Mouse (Mus musculus) fibroblast of lung, adult 2 months (primary cell): ENCODE measurements at regions not wholly inside any gene's neighbourhood (a gene's known extent, or its start where the extent isn't known, plus 50 kb on each side); places are given as distances from the start of the nearest gene placed in this dataset.

Experiments
- DNase-seq: peaks from one replicate; pipeline ENCODE4 v3.0.0-alpha.2; 2011; ENCODE audit warnings: low read depth

DNA sequence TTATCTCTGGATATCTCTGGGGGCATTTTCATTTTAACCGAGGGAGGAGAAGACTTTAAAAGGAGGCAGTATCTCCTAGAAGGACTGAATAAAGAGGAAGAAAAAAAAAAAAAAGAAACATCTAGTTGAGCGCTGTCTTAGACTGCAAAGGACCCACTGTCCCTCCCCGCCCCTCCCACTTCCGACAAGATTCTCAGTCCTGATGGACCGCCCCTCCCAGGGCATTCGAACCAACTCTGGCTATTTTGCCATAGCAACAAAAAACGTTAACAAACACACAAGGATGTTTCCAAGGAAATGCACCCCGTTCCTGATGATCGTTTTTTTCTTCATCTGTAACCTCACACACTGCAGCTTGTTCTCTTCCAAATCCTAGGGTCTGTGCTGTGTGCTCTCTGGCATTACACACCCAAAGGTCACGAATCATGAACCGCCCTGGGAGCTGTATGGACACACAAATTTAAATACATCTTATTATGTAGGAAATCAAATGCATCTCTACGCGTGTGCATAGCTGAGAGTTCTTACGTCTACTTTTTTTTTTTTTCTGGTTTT lies 75.8 kb downstream of the Rnd3 start:
- no peak for DNase-seq

- no peak for DNase-seq
Measured at GRCm38 (mm10) chr2:51072346-51072885, 76.5 kb downstream of the Rnd3 start.

- DNase-seq, result no peak
Measured at GRCm38 (mm10) chr2:51070902-51071301, 78.0 kb downstream of the Rnd3 start.

- DNase-seq, result no peak
Measured at GRCm38 (mm10) chr2:51066423-51066831, 82.5 kb downstream of the Rnd3 start.

DNA sequence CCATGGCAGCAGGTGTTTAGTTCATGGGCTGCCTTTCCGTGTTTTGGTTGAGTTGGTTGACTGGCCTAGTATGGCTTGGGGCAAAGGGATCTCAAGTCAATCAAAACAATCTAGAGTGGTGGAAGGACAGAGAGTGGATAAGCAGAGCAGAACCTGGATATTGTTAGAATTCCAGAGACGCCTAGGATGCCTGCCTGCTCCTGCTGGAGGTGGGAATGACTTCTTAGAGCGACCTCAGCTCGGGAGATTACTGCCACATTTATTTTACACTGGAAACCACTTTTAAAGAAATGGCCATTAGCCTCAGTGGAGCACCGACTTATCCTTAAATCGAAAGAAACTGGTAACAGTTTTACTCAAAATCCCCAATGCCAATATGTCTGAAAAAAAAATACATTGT lies 83.1 kb downstream of the Rnd3 start:
- no peak for DNase-seq

DNA sequence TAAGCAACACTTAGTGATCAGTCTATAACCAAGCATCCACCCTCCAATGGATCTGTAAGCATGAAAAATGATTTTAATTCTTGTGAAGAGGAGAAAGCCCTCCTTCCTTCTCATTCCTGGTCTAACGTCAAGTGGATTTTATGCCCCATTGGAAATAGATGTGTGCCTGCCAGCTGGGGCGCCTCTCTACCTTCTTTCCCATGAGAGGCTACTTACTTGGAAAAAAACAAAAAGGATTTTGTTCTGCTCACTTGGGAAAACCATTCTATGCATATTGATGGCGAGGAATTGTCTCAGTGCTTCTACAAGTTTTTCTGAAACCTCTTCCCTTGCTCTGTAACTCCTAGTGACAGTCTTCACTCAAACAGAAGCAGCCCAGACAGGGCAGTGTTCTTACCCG lies 84.1 kb downstream of the Rnd3 start:
- no peak for DNase-seq

GRCm38 (mm10) chr2:51062049-51062448 lies 86.9 kb downstream of the Rnd3 start:
- DNase-seq, result no peak

- DNase-seq, result no peak
Measured at GRCm38 (mm10) chr2:51058158-51058557, 90.8 kb downstream of the Rnd3 start.

DNA sequence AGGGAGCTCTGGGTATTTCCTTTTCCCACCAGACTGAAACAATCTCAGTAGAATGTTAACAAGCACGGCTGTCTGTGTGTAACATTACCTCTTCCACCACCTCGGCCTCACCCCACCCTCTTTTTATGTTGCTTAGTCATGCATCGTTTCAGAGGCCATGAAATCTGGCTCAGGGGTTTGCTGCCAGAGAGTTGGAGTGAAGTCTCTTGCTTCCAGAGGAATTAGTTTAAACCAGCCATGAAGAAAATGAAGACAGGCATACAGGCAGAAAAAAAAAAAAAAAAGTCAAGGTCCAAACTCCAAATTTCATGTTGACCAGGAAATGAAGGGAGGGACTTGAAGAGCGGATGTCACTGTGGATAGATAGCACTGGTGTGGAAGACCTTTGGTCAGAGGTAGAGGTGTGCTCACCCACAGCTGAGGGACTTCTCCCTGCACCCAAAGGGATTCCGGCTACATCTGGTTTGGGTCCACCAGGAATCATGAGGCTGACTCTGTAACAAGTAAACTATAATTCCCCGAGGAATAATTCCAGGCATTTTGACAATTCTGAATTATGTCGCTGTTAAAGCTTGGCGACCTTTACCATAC lies 92.7 kb downstream of the Rnd3 start:
- DNase-seq, result peak; percentile 69

GRCm38 (mm10) chr2:51055339-51055738 lies 93.6 kb downstream of the Rnd3 start:
- DNase-seq, result no peak

GRCm38 (mm10) chr2:51049834-51050170 lies 99.1 kb downstream of the Rnd3 start:
- DNase-seq, result no peak

DNA sequence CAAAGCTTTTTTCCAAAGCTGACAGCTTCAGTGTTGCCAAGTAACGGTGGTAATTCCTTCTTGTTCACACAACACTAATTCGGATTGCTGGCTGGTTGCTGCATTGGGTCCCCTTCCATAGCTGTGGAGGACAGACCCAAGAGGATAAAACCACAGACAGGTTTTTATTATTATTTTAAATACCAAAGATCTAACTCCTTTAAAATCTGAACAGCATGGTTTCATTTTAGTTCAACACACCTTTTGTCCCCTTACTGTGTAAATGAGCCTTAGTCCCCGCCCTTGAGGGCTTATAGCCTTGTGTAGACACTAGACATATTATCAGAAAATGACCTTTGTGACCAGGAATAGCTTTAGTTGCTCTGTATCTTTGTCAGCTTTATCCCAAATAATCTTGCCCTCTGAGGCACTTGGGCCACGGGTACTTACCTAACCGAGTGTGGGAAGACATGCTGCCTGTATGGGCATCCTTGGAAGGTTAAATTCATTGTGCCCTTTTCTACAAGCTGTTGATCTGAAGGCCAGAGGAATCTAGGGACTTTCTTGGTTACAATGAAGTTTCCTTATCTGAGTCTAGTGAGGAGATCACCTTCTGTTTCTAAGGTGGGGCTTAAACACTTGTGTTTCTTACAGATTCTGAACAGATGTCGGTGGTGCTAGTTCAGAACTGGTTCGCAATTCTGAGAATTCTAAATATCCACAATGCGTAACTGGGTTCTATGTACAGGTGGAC lies 99.6 kb downstream of the Rnd3 start:
- no peak for DNase-seq

- no peak for DNase-seq
Measured at GRCm38 (mm10) chr2:51047520-51047919, 101.4 kb downstream of the Rnd3 start.

DNA sequence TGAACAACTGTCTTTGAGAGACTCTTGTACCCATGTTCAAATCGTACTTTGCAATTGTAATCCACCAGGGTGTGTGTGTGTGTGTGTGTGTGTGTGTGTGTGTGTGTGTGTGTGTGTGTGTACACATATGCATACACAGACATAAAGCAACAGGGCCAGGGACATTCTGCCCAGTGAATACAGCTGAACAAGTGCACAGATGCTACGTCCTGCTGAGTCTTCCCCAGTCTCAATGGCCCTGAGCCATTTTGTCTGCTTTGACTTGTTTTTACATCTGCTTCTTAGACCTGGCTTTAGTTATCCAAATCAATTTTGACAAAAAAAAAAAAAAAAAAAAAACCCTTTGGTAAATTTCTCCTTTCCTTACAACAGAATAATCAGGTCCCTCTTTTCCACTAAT lies 103.3 kb downstream of the Rnd3 start:
- DNase-seq, result no peak

DNA sequence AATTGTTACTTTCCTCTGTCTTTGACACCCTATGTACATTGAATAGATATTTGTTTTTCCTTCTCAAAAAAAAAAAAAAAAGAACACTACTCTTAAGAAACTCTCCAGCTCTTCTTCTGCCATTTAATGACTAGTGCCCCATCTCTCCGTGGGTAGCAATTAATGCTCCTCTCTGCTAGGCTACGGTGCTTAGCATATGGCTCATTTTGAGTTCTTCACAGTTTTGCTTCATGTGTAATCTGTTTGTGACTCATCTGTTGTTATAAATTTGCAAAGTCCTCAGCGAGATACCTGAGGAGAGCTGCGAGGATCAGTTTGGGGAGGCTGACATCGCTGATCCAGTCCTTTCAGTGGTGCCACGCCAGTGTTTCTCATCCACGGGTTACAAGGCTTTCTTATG lies 107.8 kb downstream of the Rnd3 start:
- no peak for DNase-seq

- no peak for DNase-seq
Measured at GRCm38 (mm10) chr2:51038685-51039084, 110.2 kb downstream of the Rnd3 start.

DNA sequence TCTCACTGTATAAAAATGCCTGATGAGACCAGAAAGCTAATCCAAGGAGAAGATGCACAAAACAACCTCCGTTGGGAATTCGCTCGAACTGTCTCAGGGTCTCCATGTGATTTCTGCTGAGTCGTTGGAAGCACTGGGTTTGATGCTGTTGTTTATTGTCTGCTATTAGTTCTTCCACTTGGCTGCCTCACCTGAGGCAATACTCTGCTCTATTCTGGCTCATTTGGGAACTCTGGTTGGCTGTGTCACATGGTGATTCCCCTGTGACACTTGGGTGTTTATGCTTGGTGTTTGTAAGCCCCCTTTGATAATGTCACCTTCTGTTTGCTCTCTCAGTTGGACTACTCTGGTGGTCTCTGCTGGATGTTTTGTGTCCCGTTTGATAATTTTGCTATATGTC lies 111.9 kb downstream of the Rnd3 start:
- DNase-seq, result no peak

- no peak for DNase-seq
Measured at GRCm38 (mm10) chr2:51036190-51036755, 112.6 kb downstream of the Rnd3 start.

- DNase-seq, result no peak
Measured at GRCm38 (mm10) chr2:51033881-51034280, 115.0 kb downstream of the Rnd3 start.

DNA sequence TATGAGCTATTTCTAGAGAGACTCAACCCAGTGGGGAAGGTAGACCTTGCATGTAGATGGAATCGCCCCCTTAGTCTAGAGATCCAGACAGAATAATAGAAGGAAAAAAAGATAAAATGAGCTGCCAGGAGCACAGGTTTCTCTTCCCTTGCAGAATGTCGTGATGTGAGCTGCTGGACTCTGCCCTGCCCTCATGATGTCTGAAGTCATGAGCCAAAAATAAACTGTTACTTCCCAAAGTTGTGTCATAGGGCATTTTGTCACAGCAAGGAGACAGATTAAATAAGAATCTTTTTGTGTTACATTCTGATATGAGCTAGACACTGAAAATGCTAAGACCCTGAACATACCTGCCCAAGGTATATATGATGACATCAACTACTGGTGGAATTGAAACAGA lies 126.4 kb downstream of the Rnd3 start:
- DNase-seq, result no peak

DNA sequence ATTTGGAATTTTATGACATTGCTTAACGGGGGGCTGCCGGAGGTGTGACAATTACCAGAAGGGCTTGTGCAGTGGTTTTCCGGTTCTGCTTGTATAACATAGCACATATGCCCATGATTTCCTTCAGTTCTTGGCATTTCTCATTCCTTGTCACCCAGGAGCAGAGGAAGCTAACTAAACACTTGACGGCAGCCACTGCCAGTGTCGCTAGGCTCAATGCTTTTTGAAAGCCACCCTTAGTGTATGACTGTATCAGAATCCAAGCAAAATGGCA lies 132.8 kb downstream of the Rnd3 start:
- DNase-seq, result no peak

DNA sequence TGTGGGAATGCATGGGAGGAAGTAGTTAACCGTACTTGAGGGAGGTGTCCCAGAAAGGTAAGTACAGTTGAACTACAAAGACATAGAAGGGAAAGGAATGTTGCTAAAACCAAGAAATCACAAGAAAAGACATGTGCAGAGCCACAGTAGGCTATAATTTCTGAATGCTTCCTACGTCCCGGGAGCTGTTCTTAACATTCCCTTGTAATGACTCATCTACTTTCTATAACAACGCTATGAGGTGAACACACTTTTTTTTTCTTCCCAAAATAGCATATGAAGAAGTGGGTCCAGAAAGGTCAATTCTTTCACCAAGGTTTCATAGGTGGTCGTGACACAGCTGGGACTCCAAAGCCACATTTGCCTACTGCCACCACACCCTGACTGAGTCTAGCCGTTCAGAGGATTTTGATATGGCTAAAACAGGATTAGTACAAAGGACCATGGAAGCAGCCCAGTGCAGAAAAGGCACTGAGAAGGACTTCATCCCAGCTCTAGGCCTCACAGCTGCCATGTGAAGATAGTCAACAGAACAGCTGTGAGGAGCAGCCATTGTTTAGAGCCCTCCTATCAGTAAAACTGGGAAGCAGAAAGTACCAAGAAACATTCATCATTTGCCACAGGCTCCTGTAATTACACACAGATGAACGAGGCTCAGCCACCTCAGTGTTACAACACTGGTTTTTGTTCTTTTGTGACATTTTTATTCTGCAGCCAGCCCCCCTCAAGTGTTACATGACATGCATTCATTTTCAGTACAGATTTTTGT lies 133.4 kb downstream of the Rnd3 start:
- DNase-seq, result no peak

- DNase-seq, result no peak
Measured at GRCm38 (mm10) chr2:51014232-51014631, 134.7 kb downstream of the Rnd3 start.
